Mouse (Mus musculus): ENCODE measurements around the gene Uba6.

- TF ChIP-seq CTCF (IDR thresholded peaks at IDR 0.05 in 2 of 3, conservative IDR thresholded peaks at IDR 0.05 in 1 of 3; ENCODE audit: control insufficient read depth in 1 of 3, insufficient read depth in 1 of 3, low read depth in 2 of 3, low read length in 3 of 3, poor library complexity in 1 of 3, severe bottlenecking in 1 of 3) (no peak), POLR2A (IDR thresholded peaks at IDR 0.05; ENCODE audit: control insufficient read depth in 1 of 2, insufficient read depth in 1 of 2, low read depth in 1 of 2, low read length in 2 of 2, poor library complexity in 1 of 2) (no peak), ZC3H11A (IDR thresholded peaks at IDR 0.05; ENCODE audit: low read depth, low read length) (no peak), MAX (IDR thresholded peaks at IDR 0.05; ENCODE audit: low read length) (no peak), HCFC1 (IDR thresholded peaks at IDR 0.05; ENCODE audit: low read depth, low read length) (no peak), MAZ (IDR thresholded peaks at IDR 0.05; ENCODE audit: low read depth, low read length) (no peak), CHD1 (IDR thresholded peaks at IDR 0.05; ENCODE audit: low read depth, low read length) (no peak), ZMIZ1 (IDR thresholded peaks at IDR 0.05; ENCODE audit: low read depth, low read length) (no peak), MAFK (IDR thresholded peaks at IDR 0.05; ENCODE audit: borderline replicate concordance, low read depth, low read length) (no peak), UBTF (IDR thresholded peaks at IDR 0.05; ENCODE audit: borderline replicate concordance, insufficient read depth, low read depth, low read length) (no peak), BHLHE40 (IDR thresholded peaks at IDR 0.05; ENCODE audit: borderline replicate concordance, low read depth, low read length) (no peak), JUND (IDR thresholded peaks at IDR 0.05; ENCODE audit: low read depth, low read length) (no peak), ELF1 (IDR thresholded peaks at IDR 0.05; ENCODE audit: low read depth, low read length) (no peak)
Measured at GRCm38 (mm10) chr5:86098988-86099387, 73.6 kb downstream of the Uba6 start.
